Mouse (Mus musculus) bone marrow, adult 2 months (tissue): Measurements from ENCODE around the gene Setd6. TPM values are rescaled to one million over a fixed set of nuclear protein-coding genes. Genes with fewer than 3 reads are reported as not detected.
A peak's percentile ranks its signal among the peaks of the same experiment; 100 is the strongest.

Experiments
- H3K27ac ChIP-seq: fragments of 200-500 bp; 2 replicates; pipeline ENCODE4 v1.5.1; 2012; ENCODE audit warnings: low read depth, mild to moderate bottlenecking, control low read depth, inconsistent platforms, low read length; ENCODE audit not compliant: control insufficient read depth, poor library complexity, insufficient read depth
- H3K4me1 ChIP-seq: fragments of 200-500 bp; 2 replicates; pipeline ENCODE4 v1.6.1; 2011; ENCODE audit warnings: low read length; ENCODE audit not compliant: control insufficient read depth, insufficient read depth
- H3K4me3 ChIP-seq: fragments of 200-500 bp; replicated peaks from 2 replicates; pipeline ENCODE3; 2011; ENCODE audit warnings: mild to moderate bottlenecking, low read depth, low read length, control low read depth; ENCODE audit not compliant: control insufficient read depth
- CTCF ChIP-seq: fragments of 200-500 bp; IDR thresholded peaks from 2 replicates; pipeline ENCODE4 v1.5.1; 2011; ENCODE audit warnings: low read length, control low read depth; ENCODE audit not compliant: control insufficient read depth, insufficient read depth
- POLR2A ChIP-seq: fragments of 200-500 bp; IDR thresholded peaks from 2 replicates; pipeline ENCODE4 v1.6.1; 2011; ENCODE audit warnings: low read depth, mild to moderate bottlenecking, control low read depth, low read length, borderline replicate concordance; ENCODE audit not compliant: control insufficient read depth
- WGBS: fragments of 180-500 bp; shearing (Covaris S2); methylation state at CpG from one replicate; pipeline ENCODE4 v1.1.7; 2018; 5-methylcytosine and 5-hydroxymethylcytosine counted together
- polyA plus RNA-seq: library from polyadenylated mRNA; stranded (reverse); fragments of >200 nt; gene quantifications from 2 replicates; pipeline ENCODE4 v1.2.4, GENCODE M21; 2011; ENCODE audit warnings: low replicate concordance; ENCODE audit not compliant: missing spikeins, insufficient read depth, insufficient read length

Setd6 gene
- polyA plus RNA-seq, 1 experiment, result 34.7 TPM

DNA sequence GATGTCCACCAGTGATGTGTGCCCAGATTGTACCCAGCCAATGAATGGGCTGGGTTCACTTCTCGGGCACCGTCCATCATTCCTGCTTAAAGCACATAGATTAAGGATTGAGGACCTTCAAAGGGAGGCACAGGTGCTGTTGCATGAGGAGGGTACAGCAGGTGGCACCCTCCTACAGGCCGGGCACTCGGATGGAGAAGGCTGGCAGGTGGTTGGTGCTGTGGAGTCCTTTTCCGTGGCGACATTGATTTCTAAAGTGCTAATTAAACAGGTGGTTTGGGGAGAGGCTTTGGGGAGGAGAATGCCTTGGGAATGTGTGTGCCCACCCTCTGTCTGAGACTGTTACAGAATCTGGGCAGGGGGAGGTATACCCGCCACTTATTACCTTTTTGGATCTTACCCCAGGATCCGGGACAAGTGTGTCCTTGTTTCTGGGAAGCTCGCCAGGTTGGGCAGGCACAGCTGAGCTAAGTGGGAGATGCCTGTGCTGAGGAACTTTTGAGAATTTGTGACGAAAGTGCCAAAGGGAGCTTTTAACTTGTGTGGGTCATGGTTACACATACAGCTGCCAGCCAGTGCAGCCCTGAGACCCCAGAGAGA lies 27.5 kb upstream of the Setd6 start:
- H3K27ac ChIP-seq, result no peak overlapping the region
- 78% methylated on average over 10 of the region's 10 CpGs for WGBS
- no peak overlapping the region for H3K4me3 ChIP-seq
- no peaks in the 10 kb centered on the region for H3K4me1 ChIP-seq
- TF ChIP-seq CTCF, result no peak
- TF ChIP-seq POLR2A, result no peak

DNA sequence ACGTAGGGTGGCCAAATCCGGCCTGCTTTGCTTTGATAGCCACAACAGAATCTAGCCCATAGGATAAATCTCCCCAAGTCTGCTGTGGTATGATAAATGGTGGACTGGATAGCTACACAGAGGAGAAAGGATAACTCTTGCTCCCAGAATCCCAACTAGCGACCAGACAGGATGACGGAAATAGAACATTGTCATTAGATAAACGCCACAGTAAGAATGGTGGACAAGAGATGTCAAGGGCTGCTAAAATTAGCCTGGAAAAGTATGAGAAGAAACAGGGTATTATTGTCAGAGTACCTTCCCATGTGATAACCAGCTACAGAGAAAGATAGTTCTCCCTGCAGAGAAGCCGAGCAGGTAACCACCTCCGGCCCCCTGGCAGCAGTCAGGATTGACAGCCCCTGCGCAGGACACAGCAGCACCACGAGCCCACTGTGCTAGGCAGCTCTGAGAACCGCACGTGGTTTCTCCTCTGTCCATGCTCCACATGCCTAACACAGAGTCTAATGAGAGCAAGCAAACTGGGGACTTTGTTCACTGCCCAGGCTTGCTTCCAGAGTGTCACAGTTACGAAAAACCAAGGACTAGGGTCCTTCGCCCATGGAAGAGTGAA lies 24.6 kb upstream of the Setd6 start:
- Histone ChIP-seq H3K4me3 (no peak overlapping the region), H3K27ac (no peak overlapping the region), H3K4me1 (no peaks in the 10 kb centered on the region)
- no peak for TF ChIP-seq CTCF
- no peak for TF ChIP-seq POLR2A
- WGBS, result 70% methylated on average over 13 of the region's 13 CpGs

DNA sequence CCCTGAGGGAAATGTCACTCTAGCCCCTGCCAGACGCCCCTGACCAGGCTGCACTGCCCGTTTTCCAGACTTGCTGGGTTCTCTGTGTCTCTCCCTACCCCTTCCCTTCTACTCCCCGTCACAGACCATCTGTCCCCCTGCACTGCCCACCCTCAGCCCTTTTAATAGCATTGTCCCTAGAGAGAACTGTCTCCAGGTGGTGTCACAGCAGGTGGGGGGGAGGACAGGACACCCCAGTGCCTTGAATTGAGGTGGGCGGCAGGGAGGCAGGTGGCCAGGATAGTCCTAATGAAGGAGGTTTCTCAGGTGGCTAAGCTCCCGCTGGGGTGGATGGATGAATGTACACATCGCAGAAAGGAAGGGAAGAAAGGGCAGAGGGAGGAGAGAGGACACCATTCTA lies 21.1 kb upstream of the Setd6 start:
- H3K4me3 ChIP-seq, result no peak overlapping the region
- H3K4me1 ChIP-seq, result no peaks in the 10 kb centered on the region
- no peak for TF ChIP-seq CTCF
- TF ChIP-seq POLR2A, result no peak
- WGBS, result 36% methylated on average over 6 of the region's 6 CpGs
- H3K27ac ChIP-seq, result no peak overlapping the region

DNA sequence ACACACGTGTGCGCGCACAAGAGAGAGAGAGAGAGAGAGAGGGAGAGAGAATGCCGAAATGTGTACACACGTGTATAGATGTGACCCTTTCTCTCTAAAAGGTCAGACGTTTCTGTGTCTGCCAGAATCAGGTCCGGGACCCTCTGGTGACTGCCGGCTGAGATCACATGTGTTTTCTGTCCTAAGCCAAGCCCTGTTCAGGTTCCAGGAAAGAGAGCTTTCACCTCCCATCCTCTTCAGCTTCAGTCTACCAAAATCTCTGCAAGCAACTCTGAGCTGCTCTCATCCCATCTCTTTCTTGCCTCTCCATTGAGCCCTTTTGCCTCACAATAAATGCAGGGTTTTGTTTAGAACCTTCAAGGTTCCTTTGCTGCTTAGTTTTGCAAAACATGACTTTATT lies 19.0 kb upstream of the Setd6 start:
- no peak overlapping the region for H3K4me3 ChIP-seq
- TF ChIP-seq CTCF (no peak), POLR2A (no peak)
- 73% methylated on average over 8 of the region's 8 CpGs for WGBS
- H3K4me1 ChIP-seq, result no peaks in the 10 kb centered on the region
- H3K27ac ChIP-seq, result no peak overlapping the region

DNA sequence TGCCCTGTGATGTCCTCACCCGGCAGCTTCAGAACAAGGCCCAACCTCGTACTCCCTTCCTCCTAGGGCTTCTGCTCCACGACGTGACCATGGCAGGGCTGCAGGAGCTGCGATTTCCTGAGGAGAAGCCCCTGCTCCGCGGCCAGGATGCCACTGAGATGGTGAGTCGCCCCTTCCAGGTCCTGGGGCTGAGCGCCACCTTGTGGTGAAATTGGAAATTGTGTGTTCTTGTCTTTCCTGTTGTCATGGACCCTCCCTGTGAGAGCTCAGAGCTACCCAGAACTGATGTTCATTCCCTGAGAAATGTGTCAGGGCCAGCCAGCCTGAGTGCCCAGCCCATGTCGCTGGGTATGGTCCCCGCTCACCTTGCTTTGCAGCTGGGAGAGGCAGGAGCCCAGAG lies 18.6 kb upstream of the Setd6 start:
- Histone ChIP-seq H3K4me1 (no peaks in the 10 kb centered on the region), H3K4me3 (no peak overlapping the region), H3K27ac (no peak overlapping the region)
- 5% methylated on average over 11 of the region's 11 CpGs for WGBS
- TF ChIP-seq CTCF, result peak; percentile 84
- TF ChIP-seq POLR2A, result no peak

DNA sequence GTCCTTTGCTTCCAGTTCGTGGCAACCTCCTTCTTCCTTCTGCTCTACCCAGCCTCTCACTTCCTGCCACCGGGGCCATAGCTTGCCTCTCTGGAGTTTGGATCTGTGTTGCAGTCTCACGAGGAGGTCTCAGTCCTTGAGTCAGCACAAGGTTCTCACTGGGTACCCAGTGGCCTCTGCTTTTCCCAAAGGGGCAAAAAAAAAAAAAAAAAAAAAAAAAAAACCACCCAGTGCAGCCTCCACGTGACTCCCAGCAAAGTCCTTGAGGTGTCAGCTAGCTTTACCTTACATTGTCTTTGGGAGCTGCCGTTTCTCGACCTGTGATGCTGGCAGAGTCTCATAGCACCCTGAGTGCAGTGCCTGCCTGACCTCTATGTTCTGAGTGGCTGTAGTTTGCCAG lies 17.5 kb upstream of the Setd6 start:
- Histone ChIP-seq H3K4me3 (no peak overlapping the region), H3K4me1 (no peaks in the 10 kb centered on the region), H3K27ac (no peak overlapping the region)
- TF ChIP-seq CTCF (no peak), POLR2A (no peak)
- WGBS, result 5% methylated on average over 6 of the region's 6 CpGs

DNA sequence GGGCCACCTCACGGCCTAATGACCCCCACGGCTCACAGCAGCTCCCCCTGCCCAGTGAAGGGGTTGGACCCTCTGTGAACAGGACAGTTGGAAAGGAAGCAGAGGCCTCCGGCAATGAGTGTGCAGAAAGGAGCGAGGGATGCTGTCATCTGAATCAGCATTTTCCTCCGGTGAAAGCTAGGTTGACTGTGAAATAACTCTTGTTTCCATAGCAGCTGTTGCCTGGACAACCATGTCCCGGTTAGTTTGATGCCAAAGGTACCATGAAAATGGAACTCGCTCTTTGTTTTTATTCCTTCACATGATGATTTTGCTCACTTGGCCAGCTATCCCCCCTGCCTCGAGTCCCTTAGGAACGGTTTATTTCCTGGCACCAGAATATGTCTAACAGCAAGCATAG lies 15.4 kb upstream of the Setd6 start:
- Histone ChIP-seq H3K27ac (no peak overlapping the region), H3K4me3 (no peak overlapping the region), H3K4me1 (no peaks in the 10 kb centered on the region)
- TF ChIP-seq CTCF, result no peak
- TF ChIP-seq POLR2A, result no peak
- WGBS, result 46% methylated on average over 9 of the region's 9 CpGs

DNA sequence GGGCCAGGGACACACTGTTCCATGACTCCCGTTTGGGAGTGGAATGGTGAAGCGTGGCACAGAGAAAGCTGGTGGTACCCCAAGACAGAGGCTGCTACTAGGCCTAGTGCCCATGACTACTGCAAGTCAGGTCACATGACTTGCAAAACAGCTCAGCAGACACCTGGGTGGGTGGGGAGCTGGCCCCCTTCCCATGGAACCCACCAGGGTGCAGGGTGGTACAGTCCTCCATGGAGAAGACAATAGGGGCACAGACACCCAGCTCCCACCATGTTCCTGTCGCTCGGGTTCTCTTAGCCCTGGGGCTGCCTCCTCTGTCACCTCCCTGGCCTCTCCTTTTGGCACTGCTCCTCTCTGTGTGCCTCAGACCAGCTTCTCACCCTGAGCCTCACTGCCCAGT lies 13.9 kb upstream of the Setd6 start:
- Histone ChIP-seq H3K4me1 (no peaks in the 10 kb centered on the region), H3K27ac (no peak overlapping the region), H3K4me3 (no peak overlapping the region)
- no peak for TF ChIP-seq POLR2A
- no peak for TF ChIP-seq CTCF
- 75% methylated on average over 4 of the region's 4 CpGs for WGBS

DNA sequence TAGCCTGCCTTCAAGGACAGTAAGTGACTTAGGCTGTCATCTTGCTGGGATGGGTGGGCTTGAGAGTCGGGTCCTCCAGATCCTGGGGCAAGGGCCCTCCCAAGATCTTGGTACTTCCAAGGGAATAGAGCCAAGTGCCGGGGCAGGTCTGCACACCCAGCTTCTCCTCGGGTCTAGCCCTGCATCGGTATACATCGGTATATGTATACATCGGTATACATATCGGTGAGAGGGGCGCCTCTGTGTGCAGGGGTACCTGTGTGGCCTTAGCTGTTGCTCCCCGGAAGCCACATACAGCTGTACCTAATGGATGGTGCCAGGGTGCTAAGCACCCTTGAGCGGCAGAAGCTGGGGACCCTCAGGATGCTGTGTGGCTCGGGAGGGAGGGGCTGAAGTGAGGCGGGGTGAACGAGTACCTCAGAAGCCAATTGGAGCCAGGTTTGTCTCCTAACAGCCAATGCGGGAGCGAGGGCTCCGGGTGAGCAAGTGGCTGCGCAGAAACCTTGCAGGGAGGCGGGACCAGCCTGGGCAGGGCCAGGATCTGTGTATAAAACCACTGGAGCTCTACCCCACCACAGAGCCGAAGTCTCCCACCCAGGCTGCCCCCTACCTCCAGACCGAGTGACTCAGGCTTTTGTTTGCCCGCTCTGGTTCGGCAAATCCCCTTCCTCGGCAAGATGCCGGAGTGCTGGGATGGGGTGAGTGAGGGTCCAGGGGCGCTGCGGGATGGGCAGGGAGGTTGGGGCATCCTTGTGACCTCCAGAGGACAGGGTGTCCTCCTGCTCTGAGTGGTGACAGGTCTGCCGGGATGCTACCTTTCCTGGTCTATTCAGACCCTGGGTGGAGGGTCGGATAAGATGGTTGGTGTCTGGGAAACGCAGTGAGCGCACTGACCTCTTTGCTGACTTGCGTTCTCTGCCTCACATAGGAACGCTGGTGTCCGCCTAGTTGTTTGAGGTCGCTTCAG lies 12.9 kb upstream of the Setd6 start:
- no peak for TF ChIP-seq POLR2A
- no peak for TF ChIP-seq CTCF
- Histone ChIP-seq H3K27ac (no peak overlapping the region), H3K4me3 (no peak overlapping the region), H3K4me1 (no peaks in the 10 kb centered on the region)
- WGBS, result 6% methylated on average over 34 of the region's 34 CpGs
